Mouse (Mus musculus) C2C12 (cell line): ENCODE results near the gene Srpr.

Source experiments
- CTCF ChIP-seq: IDR thresholded peaks from one replicate; pipeline ENCODE4 v1.5.1; 2011; ENCODE audit not compliant: control insufficient read depth, insufficient read depth, insufficient read length
- MAX ChIP-seq: IDR thresholded peaks from one replicate; pipeline ENCODE4 v1.6.1; 2011; ENCODE audit warnings: mild to moderate bottlenecking, control low read depth
- MYOD1 ChIP-seq: IDR thresholded peaks from one replicate; pipeline ENCODE4 v1.6.1; 2011; ENCODE audit warnings: low read depth; ENCODE audit not compliant: control insufficient read depth, insufficient read length
- MYOG ChIP-seq: IDR thresholded peaks from one replicate; pipeline ENCODE4 v1.6.1; 2011; ENCODE audit not compliant: control insufficient read depth, insufficient read length; ENCODE audit errors: extremely low read depth
- USF1 ChIP-seq: IDR thresholded peaks from one replicate; pipeline ENCODE4 v1.6.1; 2011; ENCODE audit warnings: low read depth, mild to moderate bottlenecking, control low read depth, moderate library complexity

DNA sequence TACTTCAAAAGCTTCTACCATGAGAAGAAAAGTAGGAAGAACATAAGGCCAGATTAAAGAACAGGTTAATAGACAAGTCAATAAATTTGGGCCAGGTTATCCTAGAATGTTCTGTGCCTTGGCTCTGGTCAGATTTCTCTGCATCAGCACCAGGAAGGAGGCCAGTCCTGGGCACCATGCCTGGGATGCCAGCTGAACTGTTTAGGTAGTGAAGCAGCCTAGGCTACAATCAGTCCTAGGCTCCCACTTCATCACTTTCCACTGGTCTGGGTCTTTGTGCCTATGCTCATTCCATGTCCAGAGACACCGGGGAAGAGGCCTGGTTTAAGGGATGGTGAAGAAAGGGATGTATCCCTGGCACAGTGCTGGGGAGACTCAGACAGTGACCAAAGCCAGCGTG is 4.4 kb downstream of the Srpr start:
- no peak for TF ChIP-seq MAX
- TF ChIP-seq CTCF: no peak
- no peak for TF ChIP-seq MYOG
- no peak for TF ChIP-seq USF1
- TF ChIP-seq MYOD1: no peak
